Mouse (Mus musculus) central nervous system, embryonic 14 days (tissue): ENCODE data around the gene Setdb1. TPM values are rescaled to one million over a fixed set of nuclear protein-coding genes. Genes with fewer than 3 reads are reported as not detected.

Experiments
- polyA plus RNA-seq: library from polyadenylated mRNA; depleted of rRNA; stranded (reverse); fragments of >200 nt; gene quantifications from 2 replicates; pipeline ENCODE4 v1.2.3, GENCODE M21; 2012; rRNA removed

Setdb1 gene
- 57.1 and 59.2 TPM in 2 replicates for polyA plus RNA-seq

GRCm38 (mm10) chr3:95356701-95357449 lies at the start of gene Setdb1:
Setdb1 (minus strand) TSS chr3:95357202.

GRCm38 (mm10) chr3:95402741-95403140 lies 45.7 kb upstream of the Setdb1 start, which contains the start of gene 4930558C23Rik:
4930558C23Rik (minus strand) TSS chr3:95402841.

DNA sequence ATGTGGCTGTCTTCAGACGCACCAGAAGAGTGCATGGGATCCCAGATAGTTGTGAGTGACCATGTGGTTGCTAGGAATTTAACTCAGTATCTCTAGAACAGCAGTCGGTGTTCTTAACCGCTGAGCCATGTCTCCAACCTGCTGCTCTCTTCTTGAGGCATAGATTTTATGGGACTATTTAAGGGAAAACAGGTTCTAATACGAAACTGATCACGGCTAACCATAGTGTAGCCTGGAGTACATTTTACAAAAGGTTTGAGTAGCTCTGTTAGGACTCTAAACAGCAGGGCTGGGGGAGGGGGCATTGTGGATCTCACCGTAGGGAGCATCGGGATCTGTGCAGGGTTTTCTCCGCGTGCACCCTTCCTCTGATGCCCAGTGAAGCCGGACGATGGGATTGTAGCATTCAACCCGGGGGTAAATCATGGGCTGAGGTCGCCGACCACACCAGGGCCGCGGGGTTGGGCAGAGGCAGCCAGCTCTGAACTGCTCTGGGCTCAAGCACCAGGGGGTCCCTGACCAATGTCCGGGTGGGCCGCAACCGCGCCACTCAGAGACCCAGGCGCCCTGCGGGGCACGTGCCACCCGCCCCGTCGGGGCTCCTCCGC lies 42.4 kb downstream of the Setdb1 start, which contains the start of gene Cers2:
TSS of gene Cers2 (plus strand) at position 306 of the 608 bp plus-strand sequence.

GRCm38 (mm10) chr3:95307100-95307499 lies 49.9 kb downstream of the Setdb1 start, which contains the start of gene Anxa9:
Anxa9 (minus strand) TSS chr3:95307176.

GRCm38 (mm10) chr3:95281216-95282126 lies 75.5 kb downstream of the Setdb1 start, which contains the start of the genes Mindy1 and Prune1:
Mindy1 (plus strand) TSS chr3:95281345.
Prune1 (minus strand) TSS chr3:95282076.

Other genes with a start within 250 kb of the Setdb1 start
- gene Vps72, start 246.2 kb downstream of the Setdb1 start, polyA plus RNA-seq = 167 and 188 TPM in 2 replicates
- 2.2 and 2.9 TPM in 2 replicates for gene Tmod4, start 232.7 kb downstream of the Setdb1 start, polyA plus RNA-seq
- gene Scnm1, start 223.2 kb downstream of the Setdb1 start, polyA plus RNA-seq = 135 and 140 TPM in 2 replicates
- gene Lysmd1, start 223.1 kb downstream of the Setdb1 start, polyA plus RNA-seq = 22.2 and 22.8 TPM in 2 replicates
- 2.6 and 3.1 TPM in 2 replicates for gene Tnfaip8l2, start 214.8 kb downstream of the Setdb1 start, polyA plus RNA-seq
- 121 and 123 TPM in 2 replicates for gene Sema6c, start 196.7 kb downstream of the Setdb1 start, polyA plus RNA-seq
- 17.4 and 18.0 TPM in 2 replicates for gene Gabpb2, start 139.3 kb downstream of the Setdb1 start, polyA plus RNA-seq
- 65.4 and 73.6 TPM in 2 replicates for gene Cdc42se1, start 128.5 kb downstream of the Setdb1 start, polyA plus RNA-seq
- 568 and 623 TPM in 2 replicates for gene Mllt11, start 125.0 kb downstream of the Setdb1 start, polyA plus RNA-seq
- gene Gm128, start 115.6 kb downstream of the Setdb1 start, polyA plus RNA-seq = 0.20 and 0.24 TPM in 2 replicates
- 0.38 and 1.1 TPM in 2 replicates for gene Bnipl, start 106.0 kb downstream of the Setdb1 start, polyA plus RNA-seq
- 41.0 and 44.1 TPM in 2 replicates for gene Mindy1, start 75.9 kb downstream of the Setdb1 start, polyA plus RNA-seq
- gene Prune1, start 75.1 kb downstream of the Setdb1 start, polyA plus RNA-seq = 54.9 and 56.2 TPM in 2 replicates
- gene Anxa9, start 50.0 kb downstream of the Setdb1 start, polyA plus RNA-seq = 1.3 and 1.7 TPM in 2 replicates
- 98.7 and 117 TPM in 2 replicates for gene Cers2, start 42.4 kb downstream of the Setdb1 start, polyA plus RNA-seq
- not detected in 2 replicates for gene 4930558C23Rik, start 45.6 kb upstream of the Setdb1 start, polyA plus RNA-seq
- gene Arnt, start 77.2 kb upstream of the Setdb1 start, polyA plus RNA-seq = 31.4 and 34.2 TPM in 2 replicates
- 13.9 and 26.2 TPM in 2 replicates for gene Ctsk, start 142.1 kb upstream of the Setdb1 start, polyA plus RNA-seq
- 13.0 and 16.1 TPM in 2 replicates for gene Ctss, start 169.6 kb upstream of the Setdb1 start, polyA plus RNA-seq
- not detected in 2 replicates for gene Hormad1, start 202.5 kb upstream of the Setdb1 start, polyA plus RNA-seq
- 23.0 and 28.0 TPM in 2 replicates for gene Golph3l, start 231.7 kb upstream of the Setdb1 start, polyA plus RNA-seq